Mouse (Mus musculus): ENCODE measurements around the gene Cct6b. TPM values are rescaled to one million over a fixed set of nuclear protein-coding genes. Genes with fewer than 3 reads are reported as not detected.

Gene Cct6b
- 0.16 and 0.19 TPM in 2 replicates for polyA plus RNA-seq (2012; rRNA removed)

DNA sequence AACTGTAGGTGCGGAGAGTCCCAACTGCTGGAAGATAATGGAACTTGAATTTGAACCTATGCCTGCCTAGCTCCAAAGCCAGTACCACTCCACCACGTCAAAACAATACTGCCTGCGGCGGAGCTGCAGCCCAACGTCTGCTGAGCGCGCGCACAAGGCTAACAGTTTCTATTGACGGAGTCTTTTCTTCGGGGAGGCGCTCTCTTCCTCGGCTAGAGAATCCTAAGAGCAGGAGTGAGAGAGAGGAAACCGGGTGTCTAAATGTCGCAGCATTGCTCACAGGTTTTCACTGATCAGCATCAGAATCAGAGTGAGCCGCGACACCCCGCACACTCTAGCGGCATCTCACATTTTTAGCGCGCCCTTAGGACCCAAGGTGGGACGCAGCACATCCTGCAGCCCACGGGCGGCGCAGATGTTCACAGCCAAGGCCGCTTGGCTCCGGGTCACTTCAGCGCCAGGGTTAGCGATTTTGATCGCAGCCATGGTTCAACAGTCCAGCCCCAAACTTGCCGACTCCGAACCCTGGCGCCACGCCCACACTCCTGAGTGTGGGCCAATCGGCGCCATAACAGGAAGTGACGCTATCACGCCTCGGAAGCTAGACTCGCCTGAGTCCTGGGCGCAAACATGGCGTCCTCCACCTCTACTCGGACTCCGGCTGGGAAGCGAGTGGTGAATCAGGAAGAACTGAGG is at the start of gene Cct6b, which contains the start of gene Zfp830:
Cct6b (minus strand) TSS at position 580 of the 696 bp plus-strand sequence.
Zfp830 (plus strand) TSS at position 604 of the 696 bp plus-strand sequence.
- Histone ChIP-seq H3K36me3 (ENCODE audit: control insufficient read depth, insufficient read depth, low read length) (peaks cover 3% of the 10 kb centered on the region; the same call in 1 of the 2 replicates), H3K4me1 (replicated peaks; ENCODE audit: control insufficient read depth, insufficient read depth, low read length) (peaks cover 8% of the 10 kb centered on the region), H3K27me3 (ENCODE audit: control insufficient read depth, insufficient read depth, low read length) (no peaks in the 10 kb centered on the region), H3K4me3 (ENCODE audit: control insufficient read depth, insufficient read depth, low read length) (peak within 1 kb of the TSS; percentile 65), H3K27ac (ENCODE audit: control insufficient read depth, insufficient read depth, low read length) (peak within 1 kb of the TSS; percentile 51)
- DNase-seq, result peak; percentile 89
- WGBS, result under 1% methylated on average over 44 of the region's 44 CpGs
- TF ChIP-seq POLR2A (IDR thresholded peaks at IDR 0.05; ENCODE audit: control insufficient read depth, extremely low read depth, insufficient read depth, low read length, poor library complexity) (peak; percentile 80), CTCF (IDR thresholded peaks at IDR 0.05; ENCODE audit: borderline replicate concordance, control insufficient read depth, extremely low read depth, insufficient read depth, low read length, poor library complexity) (peak; percentile 53; the same call in 1 of the 2 replicates)

DNA sequence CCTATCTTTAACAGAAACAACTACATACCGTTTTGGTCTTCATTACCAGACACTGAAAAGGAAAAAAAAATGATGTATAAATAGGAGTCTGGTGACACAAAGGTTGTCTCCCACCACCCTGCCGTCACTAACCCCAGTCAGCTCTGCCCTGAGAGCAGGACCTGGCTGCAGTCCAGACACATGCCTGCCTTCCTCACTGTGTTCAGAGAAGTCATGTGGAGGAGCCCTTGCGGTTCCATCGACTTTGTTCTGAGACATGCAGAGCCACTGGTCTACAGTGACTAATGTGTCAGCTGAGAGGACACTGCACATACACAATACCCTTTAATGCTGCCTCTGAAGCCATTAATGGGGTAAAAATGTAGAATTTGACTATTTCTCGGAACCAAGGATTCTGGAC is 44.4 kb upstream of the Cct6b start:
- Histone ChIP-seq H3K36me3 (ENCODE audit: control insufficient read depth, insufficient read depth, low read length) (0 out of 2 replicates have a peak, but pooled peaks cover 4% of the 10 kb centered on the region), H3K4me3 (ENCODE audit: control insufficient read depth, insufficient read depth, low read length) (no peak overlapping the region), H3K27ac (ENCODE audit: control insufficient read depth, insufficient read depth, low read length) (no peak overlapping the region), H3K4me1 (replicated peaks; ENCODE audit: control insufficient read depth, insufficient read depth, low read length) (no peaks in the 10 kb centered on the region), H3K27me3 (ENCODE audit: control insufficient read depth, insufficient read depth, low read length) (no peaks in the 10 kb centered on the region)
- WGBS, result 91% methylated on average over 5 of the region's 5 CpGs
- no peak for TF ChIP-seq CTCF (IDR thresholded peaks at IDR 0.05; ENCODE audit: borderline replicate concordance, control insufficient read depth, extremely low read depth, insufficient read depth, low read length, poor library complexity)
- DNase-seq, result no peak

DNA sequence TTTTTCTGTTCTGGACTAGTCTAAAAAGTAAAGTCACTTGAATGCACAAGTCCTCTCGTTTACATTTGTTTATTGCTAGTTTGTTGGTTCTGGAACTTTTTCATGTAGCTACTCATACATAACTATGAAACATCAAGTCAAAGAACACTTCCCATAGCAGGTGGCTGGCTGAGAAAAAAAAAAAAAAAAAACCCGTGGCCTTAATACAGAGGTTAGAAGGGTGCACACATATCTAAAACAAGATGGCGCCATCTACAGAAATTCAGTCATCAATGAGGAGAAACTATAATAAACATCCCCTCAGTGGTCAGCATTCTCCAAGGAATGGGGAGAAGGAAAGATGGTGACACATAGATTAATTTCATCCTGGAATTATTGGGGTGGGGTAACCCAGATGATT is 43.2 kb upstream of the Cct6b start:
- no peaks in the 10 kb centered on the region for H3K27me3 ChIP-seq (ENCODE audit: control insufficient read depth, insufficient read depth, low read length)
- no peaks in the 10 kb centered on the region for H3K4me1 ChIP-seq (replicated peaks; ENCODE audit: control insufficient read depth, insufficient read depth, low read length)
- DNase-seq, result no peak
- no peak overlapping the region for H3K27ac ChIP-seq (ENCODE audit: control insufficient read depth, insufficient read depth, low read length)
- H3K36me3 ChIP-seq (ENCODE audit: control insufficient read depth, insufficient read depth, low read length), result 0 out of 2 replicates have a peak, but pooled peaks cover 9% of the 10 kb centered on the region
- H3K4me3 ChIP-seq (ENCODE audit: control insufficient read depth, insufficient read depth, low read length), result no peak overlapping the region
- no peak for TF ChIP-seq POLR2A (IDR thresholded peaks at IDR 0.05; ENCODE audit: control insufficient read depth, extremely low read depth, insufficient read depth, low read length, poor library complexity)
- TF ChIP-seq CTCF (IDR thresholded peaks at IDR 0.05; ENCODE audit: borderline replicate concordance, control insufficient read depth, extremely low read depth, insufficient read depth, low read length, poor library complexity), result no peak
- WGBS, result 78% methylated on average over 3 of the region's 3 CpGs

DNA sequence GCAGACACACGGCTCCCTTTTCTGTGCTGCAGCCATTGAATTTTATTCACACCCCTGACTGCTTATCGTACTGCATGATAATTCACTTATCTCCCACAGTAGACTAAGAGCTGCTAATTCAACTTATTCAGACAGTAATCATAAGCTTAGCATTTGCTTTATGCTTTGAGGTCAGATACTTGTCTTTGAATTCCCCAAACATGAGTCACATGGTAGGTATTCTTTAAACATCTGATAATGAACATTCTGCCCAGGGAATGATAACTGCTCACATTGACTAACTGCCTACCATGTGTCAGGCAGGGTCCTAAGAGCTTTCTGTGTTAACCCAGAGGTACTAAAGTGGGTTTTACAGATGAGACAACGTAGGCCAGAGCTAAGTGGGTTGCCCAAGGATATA is 42.5 kb upstream of the Cct6b start:
- Histone ChIP-seq H3K27ac (ENCODE audit: control insufficient read depth, insufficient read depth, low read length) (no peak overlapping the region), H3K36me3 (ENCODE audit: control insufficient read depth, insufficient read depth, low read length) (peaks cover 12% of the 10 kb centered on the region; the same call in 1 of the 2 replicates), H3K27me3 (ENCODE audit: control insufficient read depth, insufficient read depth, low read length) (no peaks in the 10 kb centered on the region), H3K4me1 (replicated peaks; ENCODE audit: control insufficient read depth, insufficient read depth, low read length) (no peaks in the 10 kb centered on the region), H3K4me3 (ENCODE audit: control insufficient read depth, insufficient read depth, low read length) (no peak overlapping the region)
- TF ChIP-seq CTCF (IDR thresholded peaks at IDR 0.05; ENCODE audit: borderline replicate concordance, control insufficient read depth, extremely low read depth, insufficient read depth, low read length, poor library complexity) (no peak), POLR2A (IDR thresholded peaks at IDR 0.05; ENCODE audit: control insufficient read depth, extremely low read depth, insufficient read depth, low read length, poor library complexity) (no peak)
- no peak for DNase-seq
- WGBS, result 96% methylated on average over 3 of the region's 3 CpGs

DNA sequence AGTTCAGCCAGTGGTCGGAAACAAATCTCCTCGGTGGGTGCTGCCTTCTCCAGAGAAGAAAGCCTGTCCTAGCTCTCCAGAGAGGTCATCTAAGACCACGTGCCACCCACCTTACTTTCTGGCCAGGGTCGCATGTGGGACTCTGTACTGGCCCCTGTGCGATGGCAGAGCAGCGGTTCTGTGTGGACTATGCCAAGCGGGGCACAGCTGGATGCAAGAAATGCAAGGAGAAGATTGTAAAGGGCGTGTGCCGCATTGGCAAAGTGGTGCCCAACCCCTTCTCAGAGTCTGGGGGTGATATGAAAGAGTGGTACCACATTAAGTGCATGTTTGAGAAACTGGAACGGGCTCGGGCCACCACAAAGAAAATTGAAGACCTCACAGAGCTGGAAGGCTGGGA is 19.3 kb upstream of the Cct6b start:
- no peaks in the 10 kb centered on the region for H3K27me3 ChIP-seq (ENCODE audit: control insufficient read depth, insufficient read depth, low read length)
- DNase-seq, result no peak
- no peak overlapping the region for H3K4me3 ChIP-seq (ENCODE audit: control insufficient read depth, insufficient read depth, low read length)
- no peak overlapping the region for H3K27ac ChIP-seq (ENCODE audit: control insufficient read depth, insufficient read depth, low read length)
- H3K4me1 ChIP-seq (replicated peaks; ENCODE audit: control insufficient read depth, insufficient read depth, low read length), result peaks cover 9% of the 10 kb centered on the region
- peaks cover 17% of the 10 kb centered on the region for H3K36me3 ChIP-seq (ENCODE audit: control insufficient read depth, insufficient read depth, low read length)
- WGBS, result 95% methylated on average over 11 of the region's 11 CpGs
- no peak for TF ChIP-seq POLR2A (IDR thresholded peaks at IDR 0.05; ENCODE audit: control insufficient read depth, extremely low read depth, insufficient read depth, low read length, poor library complexity)

DNA sequence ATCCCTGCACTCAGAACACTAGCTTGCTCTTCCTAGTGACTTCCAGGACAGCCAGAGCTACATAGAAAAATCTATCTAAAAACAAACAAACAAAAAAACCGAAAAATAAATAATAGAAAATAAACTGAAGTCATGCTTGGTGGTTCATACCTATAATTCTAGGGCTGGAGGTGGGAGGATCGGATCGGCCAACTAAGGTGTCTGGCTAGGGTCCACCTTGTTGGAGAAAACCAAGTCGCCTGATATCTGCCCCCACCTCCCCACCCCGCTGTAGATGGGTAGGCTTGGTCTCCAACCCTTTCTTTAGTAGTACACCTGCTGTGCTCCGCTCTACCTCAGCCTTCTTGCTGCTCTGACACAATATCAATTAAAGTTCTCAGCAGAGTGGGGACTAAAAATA is 18.1 kb upstream of the Cct6b start:
- no peaks in the 10 kb centered on the region for H3K27me3 ChIP-seq (ENCODE audit: control insufficient read depth, insufficient read depth, low read length)
- H3K27ac ChIP-seq (ENCODE audit: control insufficient read depth, insufficient read depth, low read length), result no peak overlapping the region
- H3K36me3 ChIP-seq (ENCODE audit: control insufficient read depth, insufficient read depth, low read length), result peaks cover 5% of the 10 kb centered on the region; the same call in 1 of the 2 replicates
- WGBS, result 63% methylated on average over 6 of the region's 6 CpGs
- H3K4me3 ChIP-seq (ENCODE audit: control insufficient read depth, insufficient read depth, low read length), result no peak overlapping the region
- DNase-seq, result no peak
- TF ChIP-seq POLR2A (IDR thresholded peaks at IDR 0.05; ENCODE audit: control insufficient read depth, extremely low read depth, insufficient read depth, low read length, poor library complexity), result no peak
- TF ChIP-seq CTCF (IDR thresholded peaks at IDR 0.05; ENCODE audit: borderline replicate concordance, control insufficient read depth, extremely low read depth, insufficient read depth, low read length, poor library complexity), result no peak
- peaks cover 9% of the 10 kb centered on the region for H3K4me1 ChIP-seq (replicated peaks; ENCODE audit: control insufficient read depth, insufficient read depth, low read length)

Measured in thymus, adult 2 months (tissue).